ENCODE assay signal across 9 mouse cellular contexts in genomic region chrX:8732907-8733306, GRCm38 (mm10). TPM values are rescaled to one million over a fixed set of nuclear protein-coding genes. Genes with fewer than 3 reads are reported as not detected.
DNase-seq lines count a peak whose midpoint lies in the region; ATAC-seq and TF ChIP-seq lines count a peak whose summit lies in the region.
"Had no signal": no experiment of that assay in that cellular context is flagged by ENCODE, and none has a peak within 500 bp of the region (broad histone marks: within the 10 kb centered on the region; RNA-seq: fewer than 3 reads in every experiment).

No protein-coding gene starts in this region.

- no peak overlapping the region for H3K27ac ChIP-seq in thymus, adult 2 months (ENCODE audit: control insufficient read depth, insufficient read depth, low read length)
- no peak overlapping the region for H3K27ac ChIP-seq in layer of hippocampus, adult 2 months

- no peak for ATAC-seq in inflammation-experienced regulatory T-cells, adult 6 months

- peak; percentile 3 to 18 for DNase-seq in heart, adult 18-20 months
- DNase-seq in heart, postnatal 36 days, result no peak
- peak; percentile 3 for DNase-seq in thymus, adult 2 months
- DNase-seq in thymus, adult 18-20 months, result no peak
- peak; percentile 40 to 53 for DNase-seq in cerebellum, postnatal 10 days
- peak; percentile 17 to 62 for DNase-seq in layer of hippocampus, adult 2 months (ENCODE audit: low spot score in 2 of 2)
- peak; percentile 4 for DNase-seq in right cerebral cortex, postnatal 25 days

- H3K4me3 ChIP-seq in thymus, adult 2 months (ENCODE audit: control insufficient read depth, insufficient read depth, low read length), result no peak overlapping the region
- no peak overlapping the region for H3K4me3 ChIP-seq in layer of hippocampus, adult 2 months

- no peaks in the 10 kb centered on the region for H3K4me1 ChIP-seq in thymus, adult 2 months (replicated peaks; ENCODE audit: control insufficient read depth, insufficient read depth, low read length)

- no peak for TF ChIP-seq POLR2A in thymus, adult 2 months (IDR thresholded peaks at IDR 0.05; ENCODE audit: control insufficient read depth, extremely low read depth, insufficient read depth, low read length, poor library complexity)

- H3K27me3 ChIP-seq in thymus, adult 2 months (ENCODE audit: control insufficient read depth, insufficient read depth, low read length), result no peaks in the 10 kb centered on the region

- intact Hi-C loops in heart, postnatal 36 days (cut with DNase I), result no loop called here

- TF ChIP-seq CTCF in thymus, adult 2 months (IDR thresholded peaks at IDR 0.05; ENCODE audit: borderline replicate concordance, control insufficient read depth, extremely low read depth, insufficient read depth, low read length, poor library complexity), result no peak
- TF ChIP-seq CTCF in layer of hippocampus, adult 2 months (conservative IDR thresholded peaks at IDR 0.05), result peak; percentile 75

- H3K36me3 ChIP-seq in thymus, adult 2 months (ENCODE audit: control insufficient read depth, insufficient read depth, low read length), result no peaks in the 10 kb centered on the region

- WGBS in thymus, adult 2 months, result 44% methylated on average over 5 of the region's 5 CpGs

RNA-seq across cellular contexts. Expression of gene Ssx9, which starts 15.3 kb away (rescaled TPM):
- not detected for total RNA-seq in heart, adult 18-20 months (2021)
- not detected for total RNA-seq in heart, postnatal 36 days (2021)
- not detected in 2 replicates for polyA plus RNA-seq in thymus, adult 2 months (2012; rRNA removed)
- not detected for total RNA-seq in layer of hippocampus, adult 2 months (2021)
- not detected for polyA plus RNA-seq in inflammation-experienced regulatory T-cells, adult 6 months (2017; shearing (Covaris generic))
- polyA plus RNA-seq: neural tube, embryonic 11.5 days had no signal

RNA-seq across cellular contexts. Expression of gene Ssxb8, which starts 42.3 kb away (rescaled TPM):
- total RNA-seq in heart, adult 18-20 months (2021), result not detected
- not detected for total RNA-seq in heart, postnatal 36 days (2021)
- not detected in 2 replicates for polyA plus RNA-seq in thymus, adult 2 months (2012; rRNA removed)
- total RNA-seq in layer of hippocampus, adult 2 months (2021), result not detected
- polyA plus RNA-seq in inflammation-experienced regulatory T-cells, adult 6 months (2017; shearing (Covaris generic)), result not detected
- polyA plus RNA-seq: neural tube, embryonic 11.5 days had no signal

Comparison
In these comparisons a context has a peak if more than half of its experiments do, and no peak if none do; other contexts are left out.
1. DNase-seq: peak in heart, adult 18-20 months (2 of 2), thymus, adult 2 months (single experiment), cerebellum, postnatal 10 days (2 of 2), layer of hippocampus, adult 2 months (2 of 2) and right cerebral cortex, postnatal 25 days (single experiment); none in heart, postnatal 36 days (0 of 2) and thymus, adult 18-20 months (0 of 2).